Mouse (Mus musculus) G1E (cell line): ENCODE measurements around the gene Id1.

Experiments used
- CTCF ChIP-seq: IDR thresholded peaks from 2 replicates; pipeline ENCODE4 v1.5.1; 2012; ENCODE audit warnings: low read depth, low read length, inconsistent platforms, mixed read lengths
- GATA1 ChIP-seq: IDR thresholded peaks from 2 replicates; pipeline ENCODE4 v1.6.1; 2012; ENCODE audit warnings: borderline replicate concordance, low read length, inconsistent platforms, mixed read lengths
- TAL1 ChIP-seq: conservative IDR thresholded peaks from 2 replicates; pipeline ENCODE4 v1.6.1; 2012; ENCODE audit warnings: low read depth, low read length, inconsistent platforms, mixed read lengths

DNA sequence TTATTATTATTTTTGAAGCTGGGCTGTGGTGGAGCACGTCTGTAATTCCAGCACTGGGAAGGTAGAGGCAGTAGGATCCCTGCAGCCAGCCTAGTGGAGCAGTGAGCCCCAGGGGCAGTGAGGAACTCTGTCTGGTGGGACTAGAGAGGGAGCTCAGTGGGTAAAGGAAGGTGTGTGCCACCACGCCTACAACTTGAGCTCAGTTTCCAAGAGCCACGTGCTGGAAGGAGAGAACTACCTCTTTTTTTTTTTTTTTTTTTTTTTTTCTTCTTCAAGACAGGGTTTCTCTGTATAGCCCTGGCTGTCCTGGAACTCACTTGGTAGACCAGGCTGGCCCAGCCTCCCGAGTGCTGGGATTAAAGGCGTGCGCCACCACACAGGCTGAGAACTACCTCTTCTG lies 27.3 kb downstream of the Id1 start:
- TF ChIP-seq CTCF (no peak), TAL1 (no peak), GATA1 (no peak)
